Mouse (Mus musculus) heart, embryonic 12.5 days (tissue): ENCODE measurements at regions not wholly inside any gene's neighbourhood (a gene's known extent, or its start where the extent isn't known, plus 50 kb on each side); places are given as distances from the start of the nearest gene placed in this dataset.
A peak's percentile ranks its signal among the peaks of the same experiment; 100 is the strongest.
"Not testable (repeated sequence)": the region's sequence is repeated elsewhere in the genome, so short reads cannot be mapped to it uniquely, and the experiment has no call there.

Experiments
- ATAC-seq: fragments of 200-750 bp; cut with Nextera tagmentation; 2 replicates; pipeline ENCODE4 v1.8.0; 2017; ENCODE audit warnings: moderate TSS enrichment, moderate library complexity; ENCODE audit not compliant: insufficient number of reproducible peaks, low FRiP score
- H3K27ac ChIP-seq: fragments of 300-500 bp; sonication (generic); 2 replicates; pipeline ENCODE4 v1.5.1; 2016; ENCODE audit warnings: mild to moderate bottlenecking, moderate library complexity; ENCODE audit not compliant: poor library complexity, severe bottlenecking
- H3K27me3 ChIP-seq: fragments of 300-500 bp; sonication (generic); replicated peaks from 2 replicates; pipeline ENCODE4 v1.6.1; 2016; ENCODE audit warnings: mild to moderate bottlenecking, moderate library complexity
- H3K36me3 ChIP-seq: fragments of 300-500 bp; sonication (generic); 2 replicates; pipeline ENCODE4 v1.6.1; 2016; ENCODE audit warnings: mild to moderate bottlenecking, moderate library complexity
- H3K4me1 ChIP-seq: fragments of 300-500 bp; sonication (generic); replicated peaks from 2 replicates; pipeline ENCODE4 v1.6.1; 2016; ENCODE audit warnings: mild to moderate bottlenecking
- H3K4me2 ChIP-seq: fragments of 300-500 bp; sonication (generic); 2 replicates; pipeline ENCODE4 v1.6.1; 2016; ENCODE audit warnings: mild to moderate bottlenecking, moderate library complexity
- H3K4me3 ChIP-seq: fragments of 300-500 bp; sonication (generic); 2 replicates; pipeline ENCODE4 v1.5.1; 2016; ENCODE audit warnings: mild to moderate bottlenecking
- H3K9ac ChIP-seq: fragments of 300-500 bp; sonication (generic); 2 replicates; pipeline ENCODE4 v1.6.1; 2016; ENCODE audit warnings: mild to moderate bottlenecking, moderate library complexity
- H3K9me3 ChIP-seq: fragments of 300-500 bp; sonication (generic); replicated peaks from 2 replicates; pipeline ENCODE4 v1.6.1; 2016; ENCODE audit warnings: mild to moderate bottlenecking, moderate library complexity
- WGBS: fragments of 180-500 bp; shearing (Covaris S2); methylation state at CpG from one replicate; pipeline ENCODE4 v1.1.7; 2016; 5-methylcytosine and 5-hydroxymethylcytosine counted together

DNA sequence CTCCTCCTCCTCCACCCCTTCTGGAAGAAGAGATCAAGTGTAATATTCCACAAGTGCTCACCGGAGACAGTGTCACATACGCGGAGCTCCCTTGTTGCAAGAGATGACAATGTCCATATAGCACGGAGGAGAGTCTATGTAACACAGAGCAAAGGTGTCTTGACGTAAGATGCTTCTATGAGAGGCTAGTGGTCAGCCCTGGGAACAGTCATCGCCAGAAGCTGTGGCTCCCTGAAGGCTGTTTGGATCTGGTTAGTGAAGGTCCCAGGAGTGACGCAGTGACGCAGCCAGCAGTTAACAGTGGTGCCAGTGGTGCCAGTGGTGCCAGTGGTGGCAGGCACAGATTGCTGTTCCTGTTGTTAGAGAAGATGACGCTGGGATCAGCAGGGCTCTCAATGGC, 66.9 kb downstream of the Twistnb start:
- Histone ChIP-seq H3K36me3 (no peaks in the 10 kb centered on the region), H3K4me2 (no peak overlapping the region), H3K27me3 (no peaks in the 10 kb centered on the region), H3K27ac (no peak overlapping the region), H3K9me3 (no peaks in the 10 kb centered on the region), H3K4me1 (no peaks in the 10 kb centered on the region), H3K9ac (no peak overlapping the region), H3K4me3 (no peak overlapping the region)
- WGBS: 88% methylated on average over 9 of the region's 9 CpGs
- ATAC-seq: no peak

DNA sequence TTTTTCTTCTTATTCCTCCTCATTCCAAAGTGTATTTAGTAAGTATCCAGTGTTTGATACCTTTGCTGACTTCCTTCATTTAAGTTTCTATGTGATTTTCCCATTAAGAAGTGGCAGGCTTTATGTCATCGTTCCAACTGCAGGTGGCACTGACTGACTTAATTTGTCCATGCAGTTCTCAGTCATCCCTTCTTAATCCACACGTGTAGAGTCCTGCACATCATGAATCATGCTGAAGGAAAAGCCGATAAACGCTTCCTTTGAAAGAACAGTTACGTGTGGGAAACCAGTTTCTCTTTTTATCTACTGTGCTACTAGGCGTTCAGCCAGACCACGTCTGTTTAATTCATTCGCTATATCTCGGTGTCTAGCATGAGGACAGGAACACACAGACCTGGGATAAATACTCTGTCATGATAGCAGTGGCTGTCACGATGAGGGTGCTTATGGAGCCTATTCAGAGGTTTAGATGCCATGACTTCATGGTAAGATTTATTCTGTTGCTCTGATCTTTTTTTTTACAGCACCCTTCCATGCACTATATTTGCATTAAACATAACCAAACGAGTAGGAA, 68.0 kb downstream of the Twistnb start:
- no peak for ATAC-seq
- WGBS: 49% methylated on average over 11 of the region's 11 CpGs
- no peaks in the 10 kb centered on the region for H3K36me3 ChIP-seq

GRCm38 (mm10) chr12:33541566-33541965, 112.1 kb downstream of the Twistnb start:
- no peaks in the 10 kb centered on the region for H3K9me3 ChIP-seq
- H3K4me1 ChIP-seq: no peaks in the 10 kb centered on the region
- no peak for ATAC-seq
- 97% methylated on average over 7 of the region's 7 CpGs for WGBS
- no peak overlapping the region for H3K4me3 ChIP-seq
- H3K4me2 ChIP-seq: no peak overlapping the region
- no peaks in the 10 kb centered on the region for H3K27me3 ChIP-seq
- H3K9ac ChIP-seq: no peak overlapping the region
- H3K27ac ChIP-seq: no peak overlapping the region
- no peaks in the 10 kb centered on the region for H3K36me3 ChIP-seq

More for the DNA sequence above, 68.0 kb downstream of the Twistnb start:
- no peaks in the 10 kb centered on the region for H3K9me3 ChIP-seq
- H3K27me3 ChIP-seq: no peaks in the 10 kb centered on the region
- no peak overlapping the region for H3K4me2 ChIP-seq
- H3K4me1 ChIP-seq: no peaks in the 10 kb centered on the region
- no peak overlapping the region for H3K4me3 ChIP-seq
- H3K27ac ChIP-seq: no peak overlapping the region
- no peak overlapping the region for H3K9ac ChIP-seq

GRCm38 (mm10) chr12:33551660-33552059, 122.2 kb downstream of the Twistnb start:
- H3K9ac ChIP-seq, H3K27ac ChIP-seq, H3K27me3 ChIP-seq, H3K9me3 ChIP-seq, H3K4me3 ChIP-seq, H3K4me2 ChIP-seq, H3K4me1 ChIP-seq, H3K36me3 ChIP-seq, ATAC-seq: not testable (repeated sequence)
- 50% methylated on average over 7 of the region's 7 CpGs for WGBS

- no peak for ATAC-seq
- H3K9ac ChIP-seq: no peak overlapping the region
- 92% methylated on average over 3 of the region's 3 CpGs for WGBS
- no peak overlapping the region for H3K4me3 ChIP-seq
- no peaks in the 10 kb centered on the region for H3K27me3 ChIP-seq
- no peak overlapping the region for H3K27ac ChIP-seq
- H3K4me1 ChIP-seq: no peaks in the 10 kb centered on the region
- H3K36me3 ChIP-seq: no peaks in the 10 kb centered on the region
- H3K4me2 ChIP-seq: no peak overlapping the region
- no peaks in the 10 kb centered on the region for H3K9me3 ChIP-seq
Measured at GRCm38 (mm10) chr12:33552231-33552630, 122.8 kb downstream of the Twistnb start.

- no peaks in the 10 kb centered on the region for H3K4me1 ChIP-seq
- no peak overlapping the region for H3K4me3 ChIP-seq
- no peaks in the 10 kb centered on the region for H3K36me3 ChIP-seq
- no peaks in the 10 kb centered on the region for H3K9me3 ChIP-seq
- no peak overlapping the region for H3K9ac ChIP-seq
- no peaks in the 10 kb centered on the region for H3K27me3 ChIP-seq
- H3K27ac ChIP-seq: no peak overlapping the region
- H3K4me2 ChIP-seq: no peak overlapping the region
- 82% methylated on average over 5 of the region's 5 CpGs for WGBS
- no peak for ATAC-seq
Measured at GRCm38 (mm10) chr12:33552651-33553050, 123.2 kb downstream of the Twistnb start.

- no peak for ATAC-seq
- no peaks in the 10 kb centered on the region for H3K36me3 ChIP-seq
- 30% methylated on average over 4 of the region's 4 CpGs for WGBS
Measured at GRCm38 (mm10) chr12:33553731-33554130, 124.3 kb downstream of the Twistnb start.

DNA sequence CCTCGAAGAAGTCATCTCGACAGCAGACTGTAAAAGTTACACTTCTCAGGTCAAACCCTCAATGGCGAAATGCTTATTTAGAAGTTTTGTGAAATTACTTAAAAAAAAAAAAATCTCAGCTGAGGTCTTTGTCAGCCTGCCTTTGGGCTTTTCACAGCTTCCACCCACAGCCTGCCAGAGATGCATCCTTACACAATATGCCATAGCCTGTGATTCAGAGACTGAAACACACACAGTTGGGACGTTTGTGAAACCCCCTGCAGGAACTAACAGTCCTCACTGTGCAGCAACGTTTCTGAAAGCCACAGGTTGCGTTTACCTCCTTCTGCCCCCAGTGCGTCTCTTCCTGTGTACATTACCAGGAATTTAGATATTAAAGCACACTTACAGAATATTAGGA, 131.7 kb downstream of the Twistnb start:
- H3K4me1 ChIP-seq: no peaks in the 10 kb centered on the region
- no peak overlapping the region for H3K27ac ChIP-seq
- H3K9me3 ChIP-seq: no peaks in the 10 kb centered on the region
- no peak for ATAC-seq
- no peak overlapping the region for H3K9ac ChIP-seq
- WGBS: 57% methylated on average over 7 of the region's 7 CpGs
- H3K27me3 ChIP-seq: no peaks in the 10 kb centered on the region
- H3K4me2 ChIP-seq: no peak overlapping the region
- no peak overlapping the region for H3K4me3 ChIP-seq
- no peaks in the 10 kb centered on the region for H3K36me3 ChIP-seq

More at GRCm38 (mm10) chr12:33553731-33554130, 124.3 kb downstream of the Twistnb start:
- Histone ChIP-seq H3K9me3 (no peaks in the 10 kb centered on the region), H3K4me1 (no peaks in the 10 kb centered on the region), H3K27me3 (no peaks in the 10 kb centered on the region), H3K4me3 (no peak overlapping the region), H3K9ac (no peak overlapping the region), H3K4me2 (no peak overlapping the region), H3K27ac (0 out of 2 replicates have a peak overlapping the region, but pooled peaks have one; percentile 11)

GRCm38 (mm10) chr12:33577877-33578428, 148.5 kb downstream of the Twistnb start:
- ATAC-seq: no peak
- no peaks in the 10 kb centered on the region for H3K36me3 ChIP-seq
- H3K4me2 ChIP-seq: no peak overlapping the region
- no peaks in the 10 kb centered on the region for H3K4me1 ChIP-seq
- H3K9me3 ChIP-seq: no peaks in the 10 kb centered on the region
- 70% methylated on average over 6 of the region's 6 CpGs for WGBS
- no peak overlapping the region for H3K27ac ChIP-seq
- no peak overlapping the region for H3K9ac ChIP-seq
- H3K4me3 ChIP-seq: no peak overlapping the region
- H3K27me3 ChIP-seq: no peaks in the 10 kb centered on the region

DNA sequence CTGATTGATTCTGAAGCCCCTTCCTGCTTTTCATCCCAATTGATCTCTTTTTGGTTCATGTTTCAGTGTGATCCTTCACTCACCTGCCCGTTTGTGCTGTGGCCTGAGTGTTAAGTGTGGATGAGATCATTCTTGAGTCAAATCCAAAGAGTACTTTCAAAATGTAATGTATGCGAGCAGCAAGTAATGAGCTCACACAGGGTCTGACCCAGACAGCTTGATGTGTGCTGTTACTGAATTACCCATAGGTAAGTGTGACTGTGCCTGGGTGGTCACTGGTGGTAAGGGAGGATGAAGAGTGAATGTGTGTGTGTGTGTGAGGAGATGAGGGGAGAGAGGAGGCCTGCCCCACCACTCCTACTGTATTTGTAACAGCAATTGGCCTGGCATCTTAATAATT, 151.4 kb downstream of the Twistnb start:
- no peak overlapping the region for H3K27ac ChIP-seq
- no peaks in the 10 kb centered on the region for H3K27me3 ChIP-seq
- H3K4me3 ChIP-seq: no peak overlapping the region
- no peak overlapping the region for H3K4me2 ChIP-seq
- WGBS: 60% methylated on average over 2 of the region's 2 CpGs
- H3K9me3 ChIP-seq: no peaks in the 10 kb centered on the region
- H3K9ac ChIP-seq: no peak overlapping the region
- no peaks in the 10 kb centered on the region for H3K36me3 ChIP-seq
- H3K4me1 ChIP-seq: no peaks in the 10 kb centered on the region
- ATAC-seq: no peak

DNA sequence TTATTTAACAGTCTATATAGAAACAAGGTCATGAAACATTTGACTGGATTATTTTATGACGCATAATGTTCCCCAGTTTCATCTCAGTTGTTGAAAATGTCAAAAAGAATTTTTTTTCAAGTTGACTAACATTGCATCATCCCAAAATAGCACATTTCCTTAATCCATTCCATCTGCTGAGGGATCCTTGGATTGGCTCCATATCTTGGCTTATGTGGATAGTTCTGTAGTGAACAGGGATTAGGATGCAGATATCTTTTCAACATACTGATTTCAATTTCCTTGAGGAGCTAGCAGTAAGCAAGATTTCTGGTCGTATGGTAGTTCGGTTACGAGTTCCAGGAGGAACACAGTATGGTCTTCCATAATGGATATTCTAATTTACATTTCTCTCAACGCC, 161.6 kb downstream of the Twistnb start:
- ATAC-seq: no peak
- no peaks in the 10 kb centered on the region for H3K27me3 ChIP-seq
- H3K9ac ChIP-seq: no peak overlapping the region
- H3K4me3 ChIP-seq: no peak overlapping the region
- no peaks in the 10 kb centered on the region for H3K9me3 ChIP-seq
- no peaks in the 10 kb centered on the region for H3K4me1 ChIP-seq
- H3K27ac ChIP-seq: no peak overlapping the region
- no peaks in the 10 kb centered on the region for H3K36me3 ChIP-seq
- H3K4me2 ChIP-seq: no peak overlapping the region
- 84% methylated on average over 5 of the region's 5 CpGs for WGBS

DNA sequence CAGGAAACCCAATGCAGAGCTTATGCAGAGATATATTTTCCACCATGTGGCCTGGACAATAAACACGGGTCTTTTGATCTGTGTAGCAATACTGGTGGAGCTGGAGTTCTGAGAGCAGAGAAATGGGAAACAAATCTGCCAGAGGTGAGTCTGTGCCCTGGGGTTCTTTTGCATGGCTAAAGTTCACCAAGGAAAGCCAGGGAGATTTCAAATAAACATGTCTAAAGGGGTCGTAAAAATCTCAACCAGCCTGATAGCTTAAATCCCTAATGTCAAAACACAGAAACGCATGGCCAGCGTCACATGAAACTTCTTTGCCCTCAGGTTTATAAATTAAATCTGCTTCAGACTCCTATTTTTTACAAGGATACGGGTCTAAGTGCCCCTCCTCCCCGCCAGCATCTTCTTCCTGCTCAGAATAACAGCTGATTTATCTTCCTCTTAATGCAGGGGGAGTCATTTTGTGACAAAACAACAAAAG, 163.0 kb downstream of the Twistnb start:
- Histone ChIP-seq H3K27ac (no peak overlapping the region), H3K27me3 (no peaks in the 10 kb centered on the region), H3K4me3 (no peak overlapping the region), H3K4me2 (no peak overlapping the region), H3K36me3 (no peaks in the 10 kb centered on the region), H3K9ac (no peak overlapping the region), H3K4me1 (no peaks in the 10 kb centered on the region), H3K9me3 (no peaks in the 10 kb centered on the region)
- ATAC-seq: no peak
- WGBS: 60% methylated on average over 6 of the region's 6 CpGs
